Mouse (Mus musculus) T-helper 17 cell (primary cell): ENCODE measurements around the gene Speer4b.

ENCODE experiments used
- in situ Hi-C, 2 experiments: fragments of 300-600 bp; cut with MboI, MseI; formaldehyde crosslinking; loops; 1 replicate in 1 of 2; 2 replicates in 1 of 2; pipeline ENCODE4 v1.15.1; 2025; ENCODE audit warnings: high pct_unique_total_duplicates in 2 of 2

Gene Speer4b

GRCm38 (mm10) chr5:27501338-27501737 is at the start of gene Speer4b:
Speer4b (minus strand) TSS chr5:27501438.
- in situ Hi-C loops, result loop anchor here in 1 of 2 experiments (5.0 kb wide), 1 partner anchor 1499 kb away; the partner anchor contains the start of gene Gm1979

DNA sequence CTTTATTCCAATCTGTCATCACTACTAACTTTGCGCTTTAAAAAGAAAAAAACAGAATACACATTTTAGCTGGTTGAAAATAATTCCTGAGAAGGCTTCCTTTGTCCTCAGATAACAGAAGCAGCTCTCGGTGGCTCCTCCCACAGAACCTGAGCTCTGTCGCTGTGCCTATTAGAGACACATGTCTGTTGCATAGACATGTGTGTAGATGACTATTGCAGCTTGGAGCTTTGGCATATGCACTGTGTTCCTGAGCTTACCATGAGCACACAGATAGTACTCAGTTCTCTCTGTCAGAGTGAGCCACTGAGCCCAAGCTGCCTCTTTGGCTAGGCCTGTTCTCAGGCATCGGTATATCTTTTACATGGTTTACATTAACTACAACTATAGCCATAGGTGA is 48.1 kb upstream of the Speer4b start:
- in situ Hi-C loops, result no loop called here

GRCm38 (mm10) chr5:27544816-27545270 is 43.6 kb upstream of the Speer4b start:
- in situ Hi-C loops, result no loop called here

GRCm38 (mm10) chr5:27526906-27527305 is 25.7 kb upstream of the Speer4b start:
- in situ Hi-C loops, result no loop called here

- in situ Hi-C loops, result no loop called here
These were observed 17.5 kb upstream of the Speer4b start for GRCm38 (mm10) chr5:27518716-27519115.

GRCm38 (mm10) chr5:27490942-27491341 is 10.3 kb downstream of the Speer4b start:
- in situ Hi-C loops, result no loop called here

GRCm38 (mm10) chr5:27486138-27486537 is 15.1 kb downstream of the Speer4b start:
- in situ Hi-C loops, result no loop called here

GRCm38 (mm10) chr5:27481706-27482105 is 19.5 kb downstream of the Speer4b start:
- in situ Hi-C loops, result no loop called here

DNA sequence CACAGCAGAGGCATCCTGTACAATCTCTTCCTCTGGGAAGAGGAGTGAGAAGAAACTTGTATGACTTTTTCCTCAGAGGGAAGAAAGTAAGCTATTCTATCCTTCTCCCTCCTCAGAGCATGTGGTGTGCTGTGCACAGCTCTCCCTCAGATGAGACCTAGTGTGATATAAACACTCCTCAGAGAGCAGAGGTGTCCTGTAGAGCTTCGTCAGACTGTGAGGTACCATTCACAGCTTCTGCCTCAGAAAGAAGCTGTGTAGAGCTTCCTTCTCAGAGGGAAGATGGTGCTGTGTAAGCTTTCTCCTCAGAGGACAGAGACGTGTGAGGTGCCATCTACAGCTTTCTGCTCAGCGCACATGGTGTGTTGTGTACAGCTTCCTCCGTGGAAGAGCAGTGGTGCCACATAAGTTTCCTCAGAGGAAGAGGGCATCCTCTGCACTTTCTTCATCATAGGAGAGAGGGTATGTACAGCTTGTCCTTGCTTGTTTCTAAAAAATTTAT is 26.2 kb downstream of the Speer4b start:
- in situ Hi-C loops, result no loop called here

DNA sequence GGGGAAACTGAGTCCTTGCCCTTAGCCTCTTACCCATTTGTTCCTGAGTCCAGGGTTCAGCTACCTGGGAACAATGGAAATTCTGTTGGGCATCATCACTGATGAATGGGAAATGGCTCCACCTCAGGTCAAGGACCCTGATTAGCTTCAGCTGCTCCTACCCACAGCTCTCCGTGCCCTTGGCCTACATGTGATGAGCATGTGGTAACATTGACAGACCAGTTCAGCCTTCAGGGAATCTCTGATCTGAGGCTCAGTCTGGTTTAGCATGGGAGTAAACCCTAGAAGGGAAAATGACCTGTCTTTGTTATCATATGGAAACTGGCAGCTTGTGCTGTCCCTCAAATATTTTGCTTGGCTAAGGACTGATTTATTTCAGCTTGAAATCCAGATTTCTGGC is 43.6 kb downstream of the Speer4b start:
- in situ Hi-C loops, result no loop called here

DNA sequence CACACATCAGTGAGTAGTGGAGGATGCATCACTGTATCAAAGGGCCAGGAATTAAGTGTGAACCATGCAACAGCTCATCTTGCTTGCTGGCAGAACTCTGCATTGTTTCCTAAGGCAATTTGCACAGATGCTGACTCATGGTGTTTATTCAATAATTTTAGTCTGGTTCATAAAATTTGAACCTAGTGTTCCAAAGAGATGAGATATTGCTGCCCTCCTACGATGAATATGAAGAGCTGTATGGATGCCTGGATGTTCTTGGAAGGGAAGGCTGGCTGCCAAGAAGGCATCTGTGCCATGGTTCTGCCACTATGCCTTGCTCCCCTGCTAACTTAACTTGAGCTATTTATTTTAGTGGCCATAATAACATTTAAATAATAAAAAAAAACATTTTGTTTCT is 44.3 kb downstream of the Speer4b start:
- in situ Hi-C loops, result no loop called here

DNA sequence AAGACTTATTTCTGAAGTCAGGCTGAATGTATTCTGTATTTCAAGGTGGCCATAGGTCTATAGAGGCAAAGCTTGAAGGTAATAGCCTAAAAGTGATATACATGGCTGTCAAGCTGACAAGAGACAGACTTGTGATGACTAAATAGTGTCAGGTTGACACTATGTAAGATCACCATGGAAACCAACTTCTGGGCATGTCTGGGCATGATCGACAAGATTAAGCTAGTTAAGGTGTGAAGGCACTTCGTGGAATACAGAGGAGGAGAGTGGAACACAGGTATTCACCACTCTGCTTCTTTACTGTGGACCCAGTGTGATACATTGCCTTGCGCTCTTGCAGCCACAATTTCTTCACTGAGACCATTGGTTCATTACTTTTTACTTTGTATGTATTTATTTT is 46.9 kb downstream of the Speer4b start:
- in situ Hi-C loops, result no loop called here

GRCm38 (mm10) chr5:27453201-27453845 is 47.9 kb downstream of the Speer4b start:
- in situ Hi-C loops, result no loop called here
